Mouse (Mus musculus) skeletal muscle tissue, postnatal 0 days (tissue): ENCODE measurements around the gene Gm21983. TPM values are rescaled to one million over a fixed set of nuclear protein-coding genes. Genes with fewer than 3 reads are reported as not detected.
A peak's percentile ranks its signal among the peaks of the same experiment; 100 is the strongest.

Experiments used
- microRNA counts: library from miRNA; unstranded; fragments of <30 nt; microRNA quantifications from one replicate; lab custom pipeline; 2015
- microRNA-seq, 2 experiments: library from miRNA; unstranded; fragments of <30 nt; microRNA quantifications; one replicate each; pipeline ENCODE4; 2016
- polyA plus RNA-seq: library from polyadenylated mRNA; unstranded; fragments of >200 nt; fragmentation: Nextera tagmentation; extraction: Ambion mirVana; gene quantifications from 2 replicates; pipeline ENCODE4 v1.2.1, GENCODE M21; 2015

The Gm21983 gene
- polyA plus RNA-seq: not detected in 2 replicates

GRCm38 (mm10) chr7:27180837-27181695 is at the start of gene Gm21983, which contains the start of gene Mia:
Gm21983 (minus strand) TSS chr7:27181086.
Mia (minus strand) TSS chr7:27181157.

GRCm38 (mm10) chr7:27228281-27228821 is 47.5 kb upstream of the Gm21983 start, which contains the start of gene Itpkc:
Itpkc (minus strand) TSS chr7:27228661.

GRCm38 (mm10) chr7:27195681-27196611 is 15.1 kb upstream of the Gm21983 start, which contains the start of the genes BC024978 and Snrpa:
BC024978 (plus strand) TSS chr7:27195781.
Snrpa (minus strand) TSS chr7:27196271.

GRCm38 (mm10) chr7:27178324-27179216 is 2.3 kb downstream of the Gm21983 start, which contains the start of gene Rab4b:
Rab4b (minus strand) TSS chr7:27178896.

GRCm38 (mm10) chr7:27166614-27167474 is 14.0 kb downstream of the Gm21983 start, which contains the start of gene Egln2:
Egln2 (minus strand) TSS chr7:27166802.

GRCm38 (mm10) chr7:27153205-27153764 is 27.6 kb downstream of the Gm21983 start, which contains the start of gene Cyp2t4:
Cyp2t4 (plus strand) TSS chr7:27153714.

GRCm38 (mm10) chr7:27119676-27120075 is 61.2 kb downstream of the Gm21983 start, which contains the start of gene Cyp2f2:
Cyp2f2 (plus strand) TSS chr7:27119909.

MicroRNAs encoded within 50 kb of the gene (microRNA counts, 519-probe panel; counts per million panel counts)
- microRNA mmu-miR-1191 (lab: Ali Mortazavi, UCI): 296 counts per million, percentile 58 among the panel's probes with 10 or more counts

Small RNAs within 50 kb of the gene (microRNA-seq; reads per million reads assigned to microRNA genes)
- 0.30 to 1.7 reads per million in 2 experiments for gene Mir1191
- gene Mir3101: 0.10 to 0.21 reads per million in 2 experiments

Other genes starting within 250 kb of the Gm21983 start
- gene Cyp2a22, start 241.7 kb downstream of the Gm21983 start, polyA plus RNA-seq: not detected in 2 replicates
- not detected in 2 replicates for gene Cyp2a12, start 152.0 kb downstream of the Gm21983 start, polyA plus RNA-seq
- 0.08 and 1.1 TPM in 2 replicates for gene Cyp2f2, start 61.2 kb downstream of the Gm21983 start, polyA plus RNA-seq
- gene Cyp2t4, start 27.4 kb downstream of the Gm21983 start, polyA plus RNA-seq: 0.07 TPM in 1 of 2 replicates, not detected in the other
- 58.2 and 63.0 TPM in 2 replicates for gene Egln2, start 14.3 kb downstream of the Gm21983 start, polyA plus RNA-seq
- gene Rab4b, start 2.2 kb downstream of the Gm21983 start, polyA plus RNA-seq: 34.9 and 42.4 TPM in 2 replicates
- gene Mia, start 71 bp upstream of the Gm21983 start, polyA plus RNA-seq: 0.77 and 3.3 TPM in 2 replicates
- gene BC024978, start 14.7 kb upstream of the Gm21983 start, polyA plus RNA-seq: 1.6 and 1.7 TPM in 2 replicates
- gene Snrpa, start 15.2 kb upstream of the Gm21983 start, polyA plus RNA-seq: 54.4 and 60.6 TPM in 2 replicates
- gene Itpkc, start 47.6 kb upstream of the Gm21983 start, polyA plus RNA-seq: 2.1 and 2.9 TPM in 2 replicates
- 6.1 and 8.7 TPM in 2 replicates for gene Coq8b, start 51.9 kb upstream of the Gm21983 start, polyA plus RNA-seq
- gene Numbl, start 77.3 kb upstream of the Gm21983 start, polyA plus RNA-seq: 16.8 and 20.3 TPM in 2 replicates
- gene Ltbp4, start 156.6 kb upstream of the Gm21983 start, polyA plus RNA-seq: 32.9 and 37.2 TPM in 2 replicates
- gene Shkbp1, start 174.9 kb upstream of the Gm21983 start, polyA plus RNA-seq: 5.5 and 9.9 TPM in 2 replicates
- 0.38 and 0.88 TPM in 2 replicates for gene Gm20479, start 176.3 kb upstream of the Gm21983 start, polyA plus RNA-seq